Mouse (Mus musculus): ENCODE results near the gene Myzap.

DNA sequence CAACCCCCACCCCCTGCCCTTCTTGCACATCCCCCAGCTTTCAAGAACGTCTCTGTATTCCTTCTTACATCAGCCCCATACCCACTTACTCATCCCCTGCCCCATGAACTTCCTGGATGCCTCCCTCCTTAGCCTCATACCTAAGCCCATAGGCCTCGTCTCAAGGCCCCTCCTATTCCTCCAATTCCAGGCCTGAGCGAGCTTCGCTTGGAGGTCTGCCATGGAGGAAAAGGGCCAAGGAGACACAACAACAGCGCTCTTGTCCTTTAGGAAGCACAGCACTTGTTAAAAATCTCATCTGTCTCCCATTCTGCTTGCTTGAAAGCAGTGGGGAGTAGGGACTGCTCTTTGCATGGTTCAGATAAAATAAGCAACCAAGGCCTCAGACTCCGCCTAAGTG is 36.1 kb upstream of the Myzap start:
- TF ChIP-seq CTCF (IDR thresholded peaks at IDR 0.05; ENCODE audit: low read depth, low read length) (no peak), POLR2A (IDR thresholded peaks at IDR 0.05; ENCODE audit: borderline replicate concordance, low read depth, low read length) (no peak)

Measured in bone marrow macrophage, adult 2 months (primary cell).